Mouse (Mus musculus): ENCODE measurements at regions not wholly inside any gene's neighbourhood (a gene's known extent, or its start where the extent isn't known, plus 50 kb on each side); places are given as distances from the start of the nearest gene placed in this dataset.

DNA sequence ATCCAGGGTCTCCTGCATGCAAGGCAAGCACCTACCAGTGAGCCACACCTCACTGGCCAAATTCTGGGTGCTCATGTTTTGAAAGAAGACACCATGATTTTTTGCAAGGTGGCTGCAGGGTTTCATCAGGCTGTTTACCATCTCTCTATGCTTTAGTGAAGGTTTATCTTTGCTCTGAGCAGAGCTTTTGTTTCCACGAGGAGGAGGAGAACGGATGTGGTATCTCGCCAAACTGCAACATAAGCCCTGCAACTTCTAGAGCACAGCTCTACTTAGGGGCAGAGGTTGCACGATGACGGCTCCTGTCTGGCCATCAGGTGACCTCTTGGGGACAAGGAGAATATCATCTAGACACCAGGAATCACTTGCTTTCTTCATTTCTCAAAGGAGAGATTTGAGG, 131.8 kb upstream of the Plxnc1 start:
- Histone ChIP-seq H3K9me3 (ENCODE audit: low read length) (no peaks in the 10 kb centered on the region), H3K36me3 (ENCODE audit: insufficient read depth, low read length) (no peaks in the 10 kb centered on the region), H3K4me1 (ENCODE audit: insufficient read depth, low read length) (no peaks in the 10 kb centered on the region), H3K27me3 (ENCODE audit: insufficient read depth, low read length) (no peaks in the 10 kb centered on the region), H3K4me2 (ENCODE audit: low read depth, low read length) (no peak overlapping the region), H3K27ac (no peak overlapping the region), H3K9ac (replicated peaks; ENCODE audit: low read length) (no peak overlapping the region), H3K4me3 (ENCODE audit: low read length) (no peak overlapping the region)
- ATAC-seq (no peak), DNase-seq (ENCODE audit: low spot score) (no peak)
- 89% methylated on average over 5 of the region's 5 CpGs for WGBS
- no peak for TF ChIP-seq CTCF (IDR thresholded peaks at IDR 0.05; ENCODE audit: low read depth)

DNA sequence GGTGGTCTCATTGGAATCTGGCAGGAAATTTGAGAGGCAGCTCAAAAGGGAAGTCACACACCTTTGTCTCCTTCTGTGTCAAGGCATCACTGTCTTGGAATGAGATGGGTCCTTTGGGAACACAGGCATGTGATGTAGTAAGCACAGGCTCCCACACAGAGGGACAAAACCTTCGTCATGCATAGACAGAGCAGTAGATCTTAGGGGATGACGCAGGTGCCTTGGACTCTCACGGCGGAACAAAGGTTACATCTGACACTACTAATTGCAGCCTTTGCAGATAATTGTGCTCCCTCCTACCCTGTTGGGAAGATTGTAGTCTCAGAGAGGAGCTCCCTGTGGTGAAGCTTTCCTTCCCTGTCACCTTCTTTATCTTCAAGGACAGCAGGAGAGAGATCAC, 131.3 kb upstream of the Plxnc1 start:
- Histone ChIP-seq H3K4me1 (ENCODE audit: insufficient read depth, low read length) (no peaks in the 10 kb centered on the region), H3K4me2 (ENCODE audit: low read depth, low read length) (no peak overlapping the region), H3K36me3 (ENCODE audit: insufficient read depth, low read length) (no peaks in the 10 kb centered on the region), H3K27me3 (ENCODE audit: insufficient read depth, low read length) (no peaks in the 10 kb centered on the region), H3K9me3 (ENCODE audit: low read length) (no peaks in the 10 kb centered on the region), H3K27ac (no peak overlapping the region), H3K4me3 (ENCODE audit: low read length) (no peak overlapping the region), H3K9ac (replicated peaks; ENCODE audit: low read length) (no peak overlapping the region)
- DNase-seq (ENCODE audit: low spot score) = no peak
- no peak for TF ChIP-seq CTCF (IDR thresholded peaks at IDR 0.05; ENCODE audit: low read depth)
- no peak for ATAC-seq
- WGBS = 76% methylated on average over 4 of the region's 4 CpGs

DNA sequence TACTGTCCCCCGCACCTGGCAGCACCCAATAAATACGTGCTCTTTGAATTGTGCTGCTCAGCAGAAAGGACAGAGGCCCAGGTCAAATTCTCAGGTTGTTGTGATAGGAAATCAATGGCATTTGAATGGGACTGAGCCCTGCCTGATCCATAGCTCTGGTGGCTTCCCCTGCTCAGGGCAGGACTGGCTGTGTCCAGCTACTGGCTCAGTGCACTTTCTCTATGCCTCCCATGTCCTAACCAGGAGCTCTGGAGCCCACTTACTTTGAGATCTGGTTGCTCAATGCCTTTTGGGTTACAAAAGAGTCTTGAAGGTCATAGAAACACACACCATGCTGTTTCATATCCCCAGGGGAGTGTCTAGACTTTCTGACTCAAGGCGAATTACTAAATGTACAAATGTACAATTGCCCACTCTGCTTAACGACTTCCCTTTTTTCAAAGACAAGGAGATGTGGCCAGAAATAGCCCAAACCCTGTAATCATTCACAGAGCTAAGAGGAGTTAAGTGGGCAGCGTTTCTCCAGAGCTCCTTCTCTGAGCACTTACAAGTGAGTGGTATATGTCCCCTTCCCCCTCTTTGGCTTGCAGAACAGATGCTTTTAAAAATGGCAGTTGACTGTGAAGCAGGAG, 130.4 kb upstream of the Plxnc1 start:
- H3K9me3 ChIP-seq (ENCODE audit: low read length) = no peaks in the 10 kb centered on the region
- 70% methylated on average over 5 of the region's 5 CpGs for WGBS
- no peak overlapping the region for H3K4me2 ChIP-seq (ENCODE audit: low read depth, low read length)
- H3K27me3 ChIP-seq (ENCODE audit: insufficient read depth, low read length) = no peaks in the 10 kb centered on the region
- H3K27ac ChIP-seq = no peak overlapping the region
- H3K4me3 ChIP-seq (ENCODE audit: low read length) = no peak overlapping the region
- no peak overlapping the region for H3K9ac ChIP-seq (replicated peaks; ENCODE audit: low read length)
- ATAC-seq = no peak
- H3K36me3 ChIP-seq (ENCODE audit: insufficient read depth, low read length) = no peaks in the 10 kb centered on the region
- DNase-seq (ENCODE audit: low spot score) = no peak
- no peaks in the 10 kb centered on the region for H3K4me1 ChIP-seq (ENCODE audit: insufficient read depth, low read length)
- TF ChIP-seq CTCF (IDR thresholded peaks at IDR 0.05; ENCODE audit: low read depth) = no peak

DNA sequence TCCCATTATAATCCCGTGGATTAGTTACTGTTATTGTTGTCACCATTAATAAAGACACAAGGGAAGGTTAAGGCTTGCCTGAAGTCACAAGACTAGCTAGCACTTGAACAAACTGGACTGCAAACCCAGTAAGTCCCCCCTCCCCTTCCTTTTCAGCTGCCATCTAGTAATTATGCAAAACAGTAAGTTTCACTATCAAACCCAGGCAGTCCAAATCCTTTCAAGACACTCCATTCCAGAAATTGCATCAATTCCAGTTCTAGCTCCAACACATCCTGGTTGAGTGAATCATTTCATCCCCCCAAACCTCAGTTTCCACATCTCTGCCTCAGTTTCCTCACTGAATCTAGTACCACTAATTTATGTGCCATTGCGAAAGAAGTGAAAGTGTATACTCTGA, 129.7 kb upstream of the Plxnc1 start:
- Histone ChIP-seq H3K27ac (no peak overlapping the region), H3K9me3 (ENCODE audit: low read length) (no peaks in the 10 kb centered on the region), H3K4me3 (ENCODE audit: low read length) (no peak overlapping the region), H3K4me1 (ENCODE audit: insufficient read depth, low read length) (no peaks in the 10 kb centered on the region), H3K27me3 (ENCODE audit: insufficient read depth, low read length) (no peaks in the 10 kb centered on the region), H3K9ac (replicated peaks; ENCODE audit: low read length) (no peak overlapping the region), H3K36me3 (ENCODE audit: insufficient read depth, low read length) (no peaks in the 10 kb centered on the region), H3K4me2 (ENCODE audit: low read depth, low read length) (no peak overlapping the region)
- no peak for TF ChIP-seq CTCF (IDR thresholded peaks at IDR 0.05; ENCODE audit: low read depth)
- DNase-seq (ENCODE audit: low spot score) = no peak
- ATAC-seq = no peak
- WGBS = 83% methylated on average over 2 of the region's 2 CpGs

DNA sequence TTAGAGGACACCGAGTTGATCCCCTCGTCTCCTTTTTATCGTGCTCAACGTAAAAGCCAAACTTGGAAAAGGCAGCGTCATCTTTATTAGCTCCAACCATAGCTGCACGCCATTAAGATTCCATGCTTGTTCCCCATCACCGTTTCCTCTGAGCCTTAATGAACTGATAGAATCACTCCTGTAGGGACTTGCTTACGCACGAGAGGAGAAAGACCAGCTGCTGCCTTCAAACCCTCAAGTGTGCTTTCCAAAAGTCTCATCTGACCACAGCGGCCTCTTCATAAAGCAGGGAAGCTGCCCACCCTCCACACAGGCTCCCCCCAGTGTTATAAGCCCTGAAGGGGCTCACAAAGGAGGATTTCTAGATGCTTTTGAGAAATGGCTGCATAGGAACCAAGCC, 123.3 kb upstream of the Plxnc1 start:
- no peak overlapping the region for H3K4me3 ChIP-seq (ENCODE audit: low read length)
- no peaks in the 10 kb centered on the region for H3K36me3 ChIP-seq (ENCODE audit: insufficient read depth, low read length)
- no peak for DNase-seq (ENCODE audit: low spot score)
- H3K4me2 ChIP-seq (ENCODE audit: low read depth, low read length) = no peak overlapping the region
- H3K9me3 ChIP-seq (ENCODE audit: low read length) = no peaks in the 10 kb centered on the region
- no peak overlapping the region for H3K9ac ChIP-seq (replicated peaks; ENCODE audit: low read length)
- 66% methylated on average over 10 of the region's 10 CpGs for WGBS
- H3K4me1 ChIP-seq (ENCODE audit: insufficient read depth, low read length) = no peaks in the 10 kb centered on the region
- no peak overlapping the region for H3K27ac ChIP-seq
- TF ChIP-seq CTCF (IDR thresholded peaks at IDR 0.05; ENCODE audit: low read depth) = no peak
- H3K27me3 ChIP-seq (ENCODE audit: insufficient read depth, low read length) = no peaks in the 10 kb centered on the region
- ATAC-seq = no peak

DNA sequence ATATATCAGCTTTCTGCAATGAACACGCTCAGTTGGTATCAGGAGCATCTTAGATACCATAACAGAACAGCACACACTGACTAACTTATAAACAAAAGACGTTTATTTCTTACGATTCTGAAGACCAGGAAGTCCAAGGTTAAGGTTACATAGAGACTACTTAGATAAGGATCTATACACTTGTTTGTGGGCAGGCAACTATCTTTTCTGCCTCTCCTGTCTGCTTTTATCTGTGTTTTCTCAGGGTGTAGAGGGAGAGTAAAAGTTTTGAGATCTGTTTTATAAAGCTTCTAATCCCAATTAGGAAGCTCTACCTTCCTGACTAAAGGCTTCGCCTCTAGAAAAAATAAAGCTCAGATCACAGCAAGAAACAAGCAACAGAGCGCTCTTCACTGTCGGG, 122.1 kb upstream of the Plxnc1 start:
- no peaks in the 10 kb centered on the region for H3K9me3 ChIP-seq (ENCODE audit: low read length)
- DNase-seq (ENCODE audit: low spot score) (no peak), ATAC-seq (no peak)
- H3K4me3 ChIP-seq (ENCODE audit: low read length) = no peak overlapping the region
- H3K4me1 ChIP-seq (ENCODE audit: insufficient read depth, low read length) = no peaks in the 10 kb centered on the region
- H3K27ac ChIP-seq = no peak overlapping the region
- no peak overlapping the region for H3K9ac ChIP-seq (replicated peaks; ENCODE audit: low read length)
- no peaks in the 10 kb centered on the region for H3K36me3 ChIP-seq (ENCODE audit: insufficient read depth, low read length)
- whole genome bisulfite sequencing = 81% methylated on average over 6 of the region's 6 CpGs
- no peaks in the 10 kb centered on the region for H3K27me3 ChIP-seq (ENCODE audit: insufficient read depth, low read length)
- H3K4me2 ChIP-seq (ENCODE audit: low read depth, low read length) = no peak overlapping the region
- TF ChIP-seq CTCF (IDR thresholded peaks at IDR 0.05; ENCODE audit: low read depth) = no peak

DNA sequence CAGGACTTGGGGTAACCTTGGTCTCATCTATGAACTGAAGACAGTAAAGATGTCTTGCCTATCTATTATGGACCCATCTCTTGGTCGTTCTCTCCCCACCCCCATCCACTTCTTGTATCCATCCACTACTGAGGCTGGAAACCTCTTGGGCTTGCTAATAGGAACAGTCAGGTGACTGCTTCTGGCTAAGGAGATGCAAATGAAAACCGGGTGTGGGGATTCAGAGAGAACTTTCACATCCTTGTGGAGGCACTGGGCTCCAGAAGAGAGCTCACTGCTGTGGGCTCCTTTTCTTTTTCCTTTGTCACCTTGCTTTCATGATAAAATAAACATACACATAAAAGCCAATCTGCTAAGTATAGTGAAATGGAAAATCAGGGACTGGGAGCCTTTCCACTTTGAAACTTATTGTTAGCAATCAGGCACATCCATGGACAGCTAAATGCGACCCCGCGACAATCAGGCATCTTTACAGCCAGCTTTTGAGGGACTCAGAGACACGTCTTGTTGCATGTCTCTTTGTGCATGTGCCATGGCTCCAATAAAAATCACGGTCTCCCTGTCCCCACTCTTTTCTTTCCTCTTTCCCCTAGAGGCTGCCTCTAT, 115.0 kb upstream of the Plxnc1 start:
- no peak for DNase-seq (ENCODE audit: low spot score)
- no peaks in the 10 kb centered on the region for H3K27me3 ChIP-seq (ENCODE audit: insufficient read depth, low read length)
- H3K9ac ChIP-seq (replicated peaks; ENCODE audit: low read length) = no peak overlapping the region

More for the DNA sequence above, 115.0 kb upstream of the Plxnc1 start:
- H3K9me3 ChIP-seq (ENCODE audit: low read length) = no peaks in the 10 kb centered on the region
- TF ChIP-seq CTCF (IDR thresholded peaks at IDR 0.05; ENCODE audit: low read depth) = no peak
- no peak for ATAC-seq
- H3K36me3 ChIP-seq (ENCODE audit: insufficient read depth, low read length) = no peaks in the 10 kb centered on the region
- H3K4me2 ChIP-seq (ENCODE audit: low read depth, low read length) = no peak overlapping the region
- H3K4me1 ChIP-seq (ENCODE audit: insufficient read depth, low read length) = no peaks in the 10 kb centered on the region
- no peak overlapping the region for H3K27ac ChIP-seq
- 72% methylated on average over 7 of the region's 7 CpGs for WGBS
- no peak overlapping the region for H3K4me3 ChIP-seq (ENCODE audit: low read length)

Data from hindbrain, postnatal 0 days (tissue).